26 mouse cellular contexts compared by ENCODE assay signal in genomic region chr4:53100492-53100891, GRCm38 (mm10). TPM values are rescaled to one million over a fixed set of nuclear protein-coding genes. Genes with fewer than 3 reads are reported as not detected.
DNase-seq lines count a peak whose midpoint lies in the region; ATAC-seq and TF ChIP-seq lines count a peak whose summit lies in the region.
"Had no signal": no experiment of that assay in that cellular context is flagged by ENCODE, and none has a peak within 500 bp of the region (broad histone marks: within the 10 kb centered on the region; RNA-seq: fewer than 3 reads in every experiment).

No protein-coding gene starts in this region.

- H3K36me3 ChIP-seq in heart, embryonic 16.5 days (ENCODE audit: control insufficient read depth, insufficient read depth): no peaks in the 10 kb centered on the region
- H3K36me3 ChIP-seq: embryonic facial prominence, embryonic 13.5 days; forebrain, embryonic 10.5 days; heart, embryonic 10.5 days; hindbrain, embryonic 12.5 days; hindbrain, embryonic 15.5 days had no signal

- no peak overlapping the region for H3K9ac ChIP-seq in heart, embryonic 16.5 days (ENCODE audit: low read length)
- H3K9ac ChIP-seq: embryonic facial prominence, embryonic 13.5 days; forebrain, embryonic 13.5 days; hindbrain, embryonic 12.5 days; hindbrain, embryonic 15.5 days had no signal

- intact Hi-C loops in gastrocnemius, adult 2 months (cut with DNase I): no loop called here
- intact Hi-C loops in gastrocnemius, postnatal 14 days (cut with DNase I; ENCODE audit: low total_unique reads): no loop called here

- WGBS in heart, embryonic 16.5 days: 84% methylated on average over 9 of the region's 9 CpGs

- no peak overlapping the region for H3K4me2 ChIP-seq in heart, embryonic 16.5 days (ENCODE audit: low read depth, low read length)
- H3K4me2 ChIP-seq: embryonic facial prominence, embryonic 13.5 days; forebrain, embryonic 13.5 days; hindbrain, embryonic 12.5 days; hindbrain, embryonic 15.5 days had no signal

- peaks cover 4% of the 10 kb centered on the region; the same call in 1 of the 2 replicates for H3K4me1 ChIP-seq in heart, embryonic 16.5 days (ENCODE audit: control insufficient read depth, insufficient read depth, low read length)
- H3K4me1 ChIP-seq: embryonic facial prominence, embryonic 13.5 days; forebrain, embryonic 10.5 days; forebrain, embryonic 13.5 days; hindbrain, embryonic 12.5 days; hindbrain, embryonic 15.5 days had no signal

- H3K27me3 ChIP-seq in heart, embryonic 16.5 days (ENCODE audit: control insufficient read depth, insufficient read depth, low read length): no peaks in the 10 kb centered on the region
- H3K27me3 ChIP-seq: CH12.LX; embryonic facial prominence, embryonic 13.5 days; forebrain, embryonic 13.5 days; hindbrain, embryonic 12.5 days; hindbrain, embryonic 15.5 days; Patski had no signal

- no peak for TF ChIP-seq CTCF in gastrocnemius, adult 2 months (IDR thresholded peaks at IDR 0.05)
- TF ChIP-seq CTCF in layer of hippocampus, adult 2 months (conservative IDR thresholded peaks at IDR 0.05): no peak

- H3K4me3 ChIP-seq in gastrocnemius, adult 2 months: no peak overlapping the region
- H3K4me3 ChIP-seq in heart, embryonic 16.5 days (ENCODE audit: low read length): no peak overlapping the region
- H3K4me3 ChIP-seq in layer of hippocampus, adult 2 months: no peak overlapping the region
- H3K4me3 ChIP-seq: embryonic facial prominence, embryonic 13.5 days; forebrain, embryonic 10.5 days; forebrain, embryonic 13.5 days; heart, embryonic 10.5 days; hindbrain, embryonic 12.5 days; hindbrain, embryonic 15.5 days had no signal

- peak overlapping the region; percentile 52 for H3K27ac ChIP-seq in gastrocnemius, adult 2 months
- peak overlapping the region; percentile 33; the same call in 1 of the 2 replicates for H3K27ac ChIP-seq in heart, embryonic 16.5 days (ENCODE audit: low read length)
- 0 out of 2 replicates have a peak overlapping the region, but pooled peaks have one; percentile 46 for H3K27ac ChIP-seq in layer of hippocampus, adult 2 months
- H3K27ac ChIP-seq: forebrain, embryonic 10.5 days; forebrain, embryonic 13.5 days; heart, embryonic 10.5 days; hindbrain, embryonic 12.5 days; hindbrain, embryonic 15.5 days had no signal

- no peak for DNase-seq in gastrocnemius, adult 2 months
- no peak for DNase-seq in gastrocnemius, postnatal 14 days
- no peak for DNase-seq in heart, adult 9 months (ENCODE audit: low spot score in 2 of 2)
- DNase-seq in layer of hippocampus, adult 2 months (ENCODE audit: low spot score in 2 of 2): no peak
- DNase-seq in layer of hippocampus, adult 9-10 months (ENCODE audit: low spot score): no peak
- no peak for DNase-seq in cerebellum, postnatal 10 days
- DNase-seq: adrenal gland, postnatal 10 days; B cell, adult 2 months; cerebellum, adult 11-12 months; cerebellum, adult 8-10 months; cerebellum, postnatal 14 days; gastrocnemius, postnatal 25 days; heart, postnatal 14 days; kidney, adult 2 months had no signal

- ATAC-seq in heart, embryonic 16.5 days (replicated peaks; ENCODE audit: extremely low read depth, insufficient read depth, low FRiP score): no peak
- ATAC-seq: forebrain, embryonic 13.5 days; forebrain, embryonic 16.5 days; intestine, postnatal 0 days; Patski had no signal

- no peaks in the 10 kb centered on the region for H3K9me3 ChIP-seq in heart, embryonic 16.5 days (replicated peaks; ENCODE audit: control insufficient read depth, low read length)
- H3K9me3 ChIP-seq: embryonic facial prominence, embryonic 13.5 days; forebrain, embryonic 10.5 days; forebrain, embryonic 13.5 days; G1E; heart, embryonic 10.5 days; hindbrain, embryonic 12.5 days; hindbrain, embryonic 15.5 days had no signal

RNA-seq across cellular contexts. Expression of gene Abca1, which starts 59.2 kb away (rescaled TPM):
- 1 to 10 TPM; 5.9 to 8.6 TPM for total RNA-seq in gastrocnemius, adult 2 months (2021)
- 10 to 100 TPM; 14.7 to 25.4 TPM for total RNA-seq in gastrocnemius, postnatal 14 days (2021)
- 4.1 and 4.5 TPM in 2 replicates for polyA plus RNA-seq in heart, embryonic 16.5 days (2015; fragmentation: Nextera tagmentation; extraction: Ambion mirVana)
- total RNA-seq in layer of hippocampus, adult 2 months (2021): 10 to 100 TPM; 20.7 to 22.3 TPM
